Mouse (Mus musculus) layer of hippocampus, postnatal 10 days (tissue): ENCODE data around the gene Gm7579. TPM values are rescaled to one million over a fixed set of nuclear protein-coding genes. Genes with fewer than 3 reads are reported as not detected.

Experiments
- total RNA-seq, 2 experiments: library from RNA; stranded (reverse); gene quantifications; 2 replicates each; pipeline ENCODE4 v1.2.3; 2021

Gene Gm7579
- total RNA-seq, 2 experiments from 2014 or later, result not detected

Other genes with a start within 250 kb of the Gm7579 start
- 10 to 100 TPM; 20.5 to 20.9 TPM for gene Mob2, start 150.8 kb upstream of the Gm7579 start, total RNA-seq
- gene Dusp8, start 116.0 kb upstream of the Gm7579 start, total RNA-seq, result 100 to 1,000 TPM; 139 to 150 TPM
- not detected for gene Gm45618, start 91.1 kb upstream of the Gm7579 start, total RNA-seq
- not detected for gene Gm39115, start 75.8 kb upstream of the Gm7579 start, total RNA-seq
- gene Gm45337, start 67.3 kb upstream of the Gm7579 start, total RNA-seq, result not detected
- not detected for gene Gm29735, start 54.7 kb upstream of the Gm7579 start, total RNA-seq
- not detected for gene Gm4553, start 46.1 kb upstream of the Gm7579 start, total RNA-seq
- gene Krtap5-2, start 35.9 kb upstream of the Gm7579 start, total RNA-seq, result not detected
- not detected for gene Gm10153, start 21.5 kb upstream of the Gm7579 start, total RNA-seq
- not detected for gene Krtap5-3, start 10.5 kb upstream of the Gm7579 start, total RNA-seq
- not detected for gene Krtap5-5, start 18.1 kb downstream of the Gm7579 start, total RNA-seq
- gene Gm40460, start 29.2 kb downstream of the Gm7579 start, total RNA-seq, result not detected
- gene Gm2431, start 46.5 kb downstream of the Gm7579 start, total RNA-seq, result not detected
- gene Gm4559, start 62.5 kb downstream of the Gm7579 start, total RNA-seq, result not detected
- not detected for gene Krtap5-1, start 85.3 kb downstream of the Gm7579 start, total RNA-seq
- gene Krtap5-4, start 91.7 kb downstream of the Gm7579 start, total RNA-seq, result not detected
- 10 to 100 TPM; 21.0 to 24.6 TPM for gene Ifitm10, start 161.9 kb downstream of the Gm7579 start, total RNA-seq
- 1 to 10 TPM in 1 of 2 experiments, not detected in 1; 6.5 TPM for gene Gm49369, start 170.8 kb downstream of the Gm7579 start, total RNA-seq
- 100 to 1,000 TPM; 252 to 270 TPM for gene Ctsd, start 176.2 kb downstream of the Gm7579 start, total RNA-seq
- not detected for gene Syt8, start 223.0 kb downstream of the Gm7579 start, total RNA-seq
- gene Tnni2, start 229.9 kb downstream of the Gm7579 start, total RNA-seq, result not detected
- gene Lsp1, start 248.9 kb downstream of the Gm7579 start, total RNA-seq, result 1 to 10 TPM; 3.6 to 5.0 TPM